Mouse (Mus musculus): ENCODE data around the gene Frmd4b. TPM values are rescaled to one million over a fixed set of nuclear protein-coding genes. Genes with fewer than 3 reads are reported as not detected.
"Not testable (repeated sequence)": the region's sequence is repeated elsewhere in the genome, so short reads cannot be mapped to it uniquely, and the experiment has no call there.

Gene Frmd4b
- total RNA-seq, 2 experiments from 2014 or later: 14.9 to 15.1 TPM

DNA sequence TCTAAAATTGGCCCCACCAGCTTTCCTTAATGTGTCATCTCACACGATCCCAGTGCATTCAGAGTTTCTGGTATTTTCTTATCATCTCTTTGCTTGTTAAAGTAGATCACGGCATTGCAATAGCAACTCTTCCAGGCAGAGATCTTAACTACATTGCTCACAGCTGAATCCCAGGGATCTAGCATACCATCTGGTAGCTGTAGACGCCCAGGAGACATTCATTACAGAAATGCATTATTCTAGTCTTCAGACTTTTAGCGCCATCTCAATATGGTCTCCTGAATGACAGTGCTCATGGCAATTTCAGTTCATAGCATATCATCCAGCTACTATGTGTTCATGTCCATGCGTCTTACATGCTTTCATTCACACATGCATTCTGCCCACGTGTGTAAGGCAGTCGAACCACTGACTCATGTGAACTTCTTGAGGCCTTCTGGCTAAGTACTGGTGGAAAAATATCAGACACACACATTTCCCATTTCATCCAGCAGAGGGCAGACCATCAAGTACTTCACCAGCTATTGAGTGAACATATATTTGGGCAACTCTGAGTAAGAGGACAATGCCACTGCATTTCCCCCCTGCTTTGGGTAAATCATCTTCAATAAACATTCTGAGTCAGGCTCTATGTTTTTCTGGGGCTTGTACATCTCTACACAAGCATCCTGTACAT, 197.4 kb downstream of the Frmd4b start:
- peak; percentile 78 to 85 for DNase-seq (ENCODE audit: low spot score in 2 of 2)

- peak; percentile 43 to 67 for DNase-seq (ENCODE audit: low spot score in 2 of 2)
These were observed 200.3 kb downstream of the Frmd4b start for GRCm38 (mm10) chr6:97416972-97417554.

DNA sequence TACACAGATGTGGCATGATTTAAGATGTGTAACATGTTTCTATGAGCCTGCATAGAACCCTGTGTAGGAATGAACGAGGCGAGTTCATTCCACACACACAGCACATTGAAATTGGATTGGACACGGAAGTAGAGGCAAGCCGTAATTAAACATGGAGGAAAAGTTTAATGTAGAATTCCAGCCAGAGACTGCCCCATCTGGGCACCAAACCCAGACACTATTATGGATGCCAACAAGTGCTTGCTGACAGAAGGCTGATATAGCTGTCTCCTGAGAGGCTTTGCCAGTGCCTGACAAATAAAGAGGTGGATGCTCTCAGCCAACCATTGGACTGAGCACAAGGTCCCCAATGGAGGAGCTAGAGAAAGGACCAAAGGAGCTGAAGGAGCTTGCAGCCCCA, 201.8 kb downstream of the Frmd4b start:
- DNase-seq (ENCODE audit: low spot score in 2 of 2): not testable (repeated sequence)

GRCm38 (mm10) chr6:97413453-97413852, 203.9 kb downstream of the Frmd4b start:
- DNase-seq (ENCODE audit: low spot score in 2 of 2): no peak

DNA sequence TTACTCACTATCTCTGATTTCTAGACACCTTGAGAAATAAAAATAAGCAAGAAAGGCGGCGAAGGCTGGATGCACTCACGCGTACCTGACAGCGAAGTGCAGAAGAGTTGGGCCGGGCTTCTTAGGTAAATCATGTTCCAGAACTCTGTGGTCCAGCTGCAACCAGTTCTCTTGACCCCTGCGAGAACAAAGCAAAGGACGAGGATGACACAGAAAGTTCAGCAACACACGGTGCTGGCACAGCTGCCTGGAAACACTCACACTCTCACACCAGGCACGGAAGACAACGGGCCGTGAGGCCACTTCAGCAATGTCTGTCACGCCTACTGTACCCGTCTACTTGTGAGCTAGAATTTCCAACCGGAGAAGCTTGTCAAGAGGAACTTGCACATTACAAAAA, 204.9 kb downstream of the Frmd4b start:
- no peak for DNase-seq (ENCODE audit: low spot score in 2 of 2)

DNA sequence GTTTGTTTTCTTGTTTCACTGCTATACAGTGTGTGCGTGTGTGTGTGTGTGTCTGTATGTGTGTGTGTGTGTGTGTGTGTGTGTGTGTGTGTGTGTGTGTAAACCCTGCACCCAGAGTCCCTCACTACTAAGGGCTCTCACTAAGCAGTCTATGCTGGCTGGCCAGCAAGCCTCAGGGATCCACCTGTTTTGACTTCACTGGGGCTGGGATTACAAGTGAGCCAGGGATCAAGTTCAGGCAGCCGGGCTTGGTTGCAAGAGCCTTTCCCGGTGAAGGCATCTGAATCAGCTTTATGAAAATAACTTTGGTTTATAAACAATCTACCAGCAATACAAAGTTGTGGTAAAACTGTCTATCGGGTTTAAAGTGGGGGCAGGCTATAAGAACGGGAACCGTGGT, 206.0 kb downstream of the Frmd4b start:
- no peak for DNase-seq (ENCODE audit: low spot score in 2 of 2)

GRCm38 (mm10) chr6:97409467-97410239, 207.7 kb downstream of the Frmd4b start:
- DNase-seq (ENCODE audit: low spot score in 2 of 2): no peak

GRCm38 (mm10) chr6:97407914-97408313, 209.4 kb downstream of the Frmd4b start:
- DNase-seq (ENCODE audit: low spot score in 2 of 2): no peak

GRCm38 (mm10) chr6:97407425-97407824, 209.9 kb downstream of the Frmd4b start:
- no peak for DNase-seq (ENCODE audit: low spot score in 2 of 2)

GRCm38 (mm10) chr6:97405311-97405710, 212.0 kb downstream of the Frmd4b start:
- no peak for DNase-seq (ENCODE audit: low spot score in 2 of 2)

GRCm38 (mm10) chr6:97402822-97403472, 214.4 kb downstream of the Frmd4b start:
- no peak for DNase-seq (ENCODE audit: low spot score in 2 of 2)

- DNase-seq (ENCODE audit: low spot score in 2 of 2): no peak
These were observed 216.9 kb downstream of the Frmd4b start for GRCm38 (mm10) chr6:97400446-97400845.

GRCm38 (mm10) chr6:97397935-97398334, 219.4 kb downstream of the Frmd4b start:
- DNase-seq (ENCODE audit: low spot score in 2 of 2): no peak

DNA sequence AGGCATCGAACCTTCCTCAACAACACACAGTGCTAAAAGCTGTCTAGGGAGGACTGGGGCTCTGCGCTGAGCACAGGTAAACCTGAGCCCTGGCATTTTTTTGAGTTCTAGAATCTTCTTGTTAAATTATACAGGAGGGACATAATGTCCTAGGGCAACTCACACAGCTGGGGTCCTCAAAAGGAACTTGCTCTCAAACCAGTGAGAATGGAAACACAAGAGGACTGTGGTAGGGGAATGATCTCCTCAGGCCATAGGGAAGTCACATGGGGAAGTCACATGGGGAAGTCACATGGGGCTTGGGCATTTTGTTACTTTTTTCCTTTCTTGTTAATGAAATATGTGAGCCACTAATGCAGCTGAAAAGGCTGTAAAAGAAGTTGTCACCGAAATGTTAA, 220.4 kb downstream of the Frmd4b start:
- no peak for DNase-seq (ENCODE audit: low spot score in 2 of 2)

DNA sequence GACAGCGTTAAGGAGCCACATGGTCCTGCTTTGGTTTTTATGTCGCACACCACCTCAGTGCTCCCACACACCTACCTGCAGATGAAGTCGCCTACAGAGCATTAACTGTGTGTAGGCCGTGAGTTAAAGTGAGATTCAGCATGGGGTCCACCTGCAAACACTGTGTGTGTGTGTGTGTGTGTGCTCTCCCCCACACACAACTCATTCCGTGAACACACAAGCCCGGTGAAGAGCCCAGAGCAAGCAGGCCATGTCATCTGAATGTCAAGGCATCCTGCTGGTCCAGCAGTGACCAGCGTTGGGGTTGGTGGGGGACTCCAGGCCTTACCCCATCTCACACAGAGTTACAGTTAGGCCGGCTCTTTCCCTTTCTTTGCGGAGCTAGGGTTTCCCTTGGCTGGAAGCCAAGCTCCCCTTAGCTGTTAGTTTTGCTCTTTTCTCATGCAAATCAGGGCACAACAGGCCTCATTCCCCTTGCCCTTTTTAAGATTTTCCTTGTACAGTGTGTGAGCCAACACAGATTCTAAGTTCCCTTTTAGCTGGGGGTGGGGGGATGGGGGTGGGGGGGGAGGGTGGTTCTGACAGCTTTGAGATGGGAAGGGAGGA, 220.9 kb downstream of the Frmd4b start:
- no peak for DNase-seq (ENCODE audit: low spot score in 2 of 2)

DNA sequence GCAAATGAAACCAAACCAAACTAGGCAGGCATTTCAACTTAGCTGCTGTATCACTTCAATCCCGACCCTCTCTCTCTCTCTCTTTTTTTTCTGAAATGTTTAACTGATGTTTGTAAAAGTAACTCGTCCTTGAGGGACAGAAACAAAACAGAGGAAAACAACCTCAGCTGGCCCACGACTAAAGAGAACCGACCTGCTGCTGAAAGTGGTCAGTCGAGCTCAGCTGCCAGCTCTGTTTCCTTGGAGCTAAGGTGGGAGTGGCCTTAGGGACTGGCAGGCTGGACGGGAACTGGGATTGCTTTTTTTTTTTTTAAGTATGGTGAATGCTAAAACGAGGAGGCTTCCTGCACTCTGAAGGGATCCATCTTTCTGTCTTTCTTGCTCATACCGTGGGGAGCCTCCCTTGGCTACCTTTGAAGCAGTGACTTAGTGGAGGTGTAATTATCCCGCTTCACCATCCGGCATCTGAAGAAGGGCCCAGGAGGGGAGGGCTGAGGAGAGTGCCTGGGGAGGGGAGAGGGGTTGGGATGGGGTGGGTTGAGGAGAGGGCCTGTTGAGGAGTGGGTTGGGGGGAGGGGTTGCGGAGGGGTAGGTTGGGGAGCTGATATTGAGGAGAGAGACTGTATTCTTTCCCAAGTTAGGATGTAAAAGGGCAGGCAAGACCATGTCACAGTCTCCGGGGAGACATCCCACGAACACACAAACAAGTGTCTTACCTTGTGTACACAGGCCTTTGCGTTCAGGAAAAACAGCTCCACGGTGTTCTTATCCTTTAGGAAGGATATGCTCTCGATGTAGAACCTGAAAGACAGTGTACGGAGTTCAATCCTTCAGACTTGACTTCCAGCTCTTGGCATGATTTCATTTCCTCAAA, 221.6 kb downstream of the Frmd4b start:
- no peak for DNase-seq (ENCODE audit: low spot score in 2 of 2)

GRCm38 (mm10) chr6:97394473-97395075, 222.8 kb downstream of the Frmd4b start:
- no peak for DNase-seq (ENCODE audit: low spot score in 2 of 2)

- no peak for DNase-seq (ENCODE audit: low spot score in 2 of 2)
These were observed 224.4 kb downstream of the Frmd4b start for GRCm38 (mm10) chr6:97392912-97393311.

GRCm38 (mm10) chr6:97387388-97387787, 230.0 kb downstream of the Frmd4b start:
- no peak for DNase-seq (ENCODE audit: low spot score in 2 of 2)

DNA sequence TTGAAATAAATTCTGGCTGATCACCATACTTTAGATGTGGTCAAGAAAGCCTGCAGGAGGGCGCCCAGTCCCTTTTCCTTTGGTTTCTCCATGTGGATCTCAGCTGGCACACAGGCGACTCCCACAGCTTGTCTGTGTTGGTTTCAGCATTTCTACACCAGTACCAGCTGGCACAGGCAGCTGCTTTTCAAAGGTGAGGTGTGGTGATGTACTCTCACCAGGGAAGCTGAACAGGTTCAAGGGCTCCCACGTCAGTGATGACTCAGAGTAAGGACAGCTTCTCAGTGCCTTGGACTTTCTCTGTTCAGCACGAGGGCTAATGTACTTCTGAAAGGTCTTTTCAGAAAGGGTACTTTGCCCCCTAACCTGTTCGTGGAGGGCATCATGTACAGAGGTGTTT, 232.4 kb downstream of the Frmd4b start:
- DNase-seq (ENCODE audit: low spot score in 2 of 2): no peak

Measured in left cerebral cortex, adult 18-20 months (tissue).